Mouse (Mus musculus): Measurements from ENCODE around the gene Ero1lb.

DNA sequence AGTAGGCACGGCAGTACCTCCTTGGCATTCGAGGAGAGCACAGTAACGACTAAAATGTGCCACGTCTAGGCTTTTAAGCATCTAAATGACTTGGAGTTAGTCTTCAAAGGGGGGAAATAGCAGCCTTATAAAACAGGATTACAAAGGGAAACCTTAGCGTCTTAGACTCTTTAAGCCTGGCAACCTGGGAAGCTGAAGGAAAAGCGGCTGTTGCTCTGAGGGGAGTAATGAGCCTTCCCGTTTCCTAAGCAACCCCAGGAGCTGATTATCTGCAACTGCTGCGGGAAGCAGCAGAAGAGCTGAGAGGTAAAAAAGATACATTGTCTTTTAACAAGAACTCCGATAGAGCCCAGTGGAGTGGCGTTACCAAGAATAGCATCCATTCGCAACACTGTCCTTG is 26.0 kb upstream of the Ero1lb start:
- no peak for TF ChIP-seq CEBPB (IDR thresholded peaks at IDR 0.05; ENCODE audit: low read depth)
- TF ChIP-seq MYOD1 (IDR thresholded peaks at IDR 0.05; ENCODE audit: control insufficient read depth, insufficient read length, low read depth) = no peak
- no peak for TF ChIP-seq USF1 (IDR thresholded peaks at IDR 0.05; ENCODE audit: low read depth)
- TF ChIP-seq CTCF (IDR thresholded peaks at IDR 0.05; ENCODE audit: control insufficient read depth, insufficient read depth, insufficient read length) = no peak
- TF ChIP-seq FOSL1 (IDR thresholded peaks at IDR 0.05; ENCODE audit: insufficient read depth, low read length, poor library complexity, severe bottlenecking) = no peak

All from C2C12 (cell line).